Mouse (Mus musculus): ENCODE data around the gene Ppp1r9a. TPM values are rescaled to one million over a fixed set of nuclear protein-coding genes. Genes with fewer than 3 reads are reported as not detected.

Ppp1r9a gene
- polyA plus RNA-seq, 1 experiment: 0.13 TPM

DNA sequence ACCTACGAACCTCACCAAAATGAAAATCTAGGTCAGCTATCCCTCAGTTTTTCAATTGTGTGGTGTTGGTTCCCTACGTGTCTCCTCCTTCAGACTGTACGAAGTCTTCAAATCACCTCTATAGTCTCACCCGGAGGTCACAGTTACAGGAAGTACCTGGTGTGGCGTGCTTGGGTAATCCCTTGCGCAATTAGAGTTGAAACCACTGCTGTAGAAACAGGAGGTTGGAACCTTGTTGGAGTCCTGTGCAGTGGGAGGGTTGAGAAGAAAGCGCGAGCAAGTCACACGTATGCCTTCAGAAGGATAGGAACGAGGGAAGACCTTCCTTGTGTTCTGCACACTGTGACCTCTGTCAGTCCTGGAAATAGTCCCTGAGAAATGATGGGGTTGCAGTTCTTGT lies 70.6 kb downstream of the Ppp1r9a start:
- Histone ChIP-seq H3K4me2 (ENCODE audit: low read depth) (no peak overlapping the region), H3K36me3 (ENCODE audit: control insufficient read depth, insufficient read depth) (no peaks in the 10 kb centered on the region), H3ac (ENCODE audit: control insufficient read depth, insufficient read length) (no peak overlapping the region), H3K79me2 (ENCODE audit: control insufficient read depth, insufficient read depth) (no peaks in the 10 kb centered on the region), H3K27me3 (ENCODE audit: control insufficient read depth, insufficient read depth, insufficient read length) (no peaks in the 10 kb centered on the region), H3K4me3 (no peak overlapping the region)
- TF ChIP-seq USF1 (IDR thresholded peaks at IDR 0.05; ENCODE audit: low read depth): no peak
- TF ChIP-seq POLR2A (IDR thresholded peaks at IDR 0.05; ENCODE audit: insufficient read length, low read depth): no peak
- no peak for TF ChIP-seq MYOD1 (IDR thresholded peaks at IDR 0.05; ENCODE audit: control insufficient read depth in 1 of 3, insufficient read length in 2 of 3, low read depth in 2 of 3)
- no peak for TF ChIP-seq CEBPB (IDR thresholded peaks at IDR 0.05; ENCODE audit: insufficient read depth, poor library complexity, severe bottlenecking)

DNA sequence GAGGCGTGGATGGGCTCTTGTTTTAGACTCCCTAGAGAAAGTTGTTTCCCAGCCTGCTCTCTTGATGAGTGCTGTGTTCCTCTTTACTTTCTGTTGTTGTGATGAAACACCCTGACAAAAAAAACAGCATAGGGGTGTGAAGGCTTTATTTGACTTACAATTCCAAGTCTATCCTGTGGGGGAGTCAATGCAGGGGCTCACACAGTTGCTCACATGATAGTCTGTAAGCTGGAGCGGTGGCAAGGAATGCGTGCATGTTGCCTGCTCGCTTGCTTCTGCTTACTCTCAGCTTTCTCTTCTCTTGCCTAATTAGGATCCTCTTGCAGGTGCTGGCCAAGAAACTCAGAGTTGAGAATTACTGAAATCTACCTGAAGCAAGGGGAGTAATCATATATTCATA lies 74.8 kb downstream of the Ppp1r9a start:
- TF ChIP-seq CEBPB (IDR thresholded peaks at IDR 0.05; ENCODE audit: insufficient read depth, poor library complexity, severe bottlenecking): no peak
- no peak for TF ChIP-seq REST (IDR thresholded peaks at IDR 0.05; ENCODE audit: insufficient read depth, insufficient read length)
- TF ChIP-seq MYOD1 (IDR thresholded peaks at IDR 0.05; ENCODE audit: control insufficient read depth in 1 of 3, insufficient read length in 2 of 3, low read depth in 2 of 3): no peak
- no peak for TF ChIP-seq POLR2AphosphoS2 (IDR thresholded peaks at IDR 0.05; ENCODE audit: insufficient read length, low read depth)
- no peak for TF ChIP-seq TCF3 (IDR thresholded peaks at IDR 0.05; ENCODE audit: insufficient read length, low read depth)
- TF ChIP-seq USF1 (IDR thresholded peaks at IDR 0.05; ENCODE audit: low read depth): no peak
- TF ChIP-seq SRF (IDR thresholded peaks at IDR 0.05; ENCODE audit: control insufficient read depth, insufficient read length, low read depth): no peak
- TF ChIP-seq TCF12 (IDR thresholded peaks at IDR 0.05; ENCODE audit: insufficient read depth, poor library complexity, severe bottlenecking): no peak
- TF ChIP-seq MAX (IDR thresholded peaks at IDR 0.05; ENCODE audit: low read depth): no peak
- TF ChIP-seq POLR2A (IDR thresholded peaks at IDR 0.05; ENCODE audit: insufficient read length, low read depth): no peak
- no peak for TF ChIP-seq E2F4 (IDR thresholded peaks at IDR 0.05; ENCODE audit: insufficient read depth)
- no peak for TF ChIP-seq MYOG (IDR thresholded peaks at IDR 0.05; ENCODE audit: control insufficient read depth in 1 of 3, insufficient read depth in 1 of 3, insufficient read length in 2 of 3, low read depth in 2 of 3)
- H3K4me3 ChIP-seq: no peak overlapping the region
- no peaks in the 10 kb centered on the region for H3K27me3 ChIP-seq (ENCODE audit: control insufficient read depth, insufficient read depth, insufficient read length)
- no peak overlapping the region for H3ac ChIP-seq (ENCODE audit: control insufficient read depth, insufficient read length)
- no peaks in the 10 kb centered on the region for H3K79me2 ChIP-seq (ENCODE audit: control insufficient read depth, insufficient read depth)
- no peak overlapping the region for H3K4me2 ChIP-seq (ENCODE audit: low read depth)
- no peaks in the 10 kb centered on the region for H3K36me3 ChIP-seq (ENCODE audit: control insufficient read depth, insufficient read depth)

DNA sequence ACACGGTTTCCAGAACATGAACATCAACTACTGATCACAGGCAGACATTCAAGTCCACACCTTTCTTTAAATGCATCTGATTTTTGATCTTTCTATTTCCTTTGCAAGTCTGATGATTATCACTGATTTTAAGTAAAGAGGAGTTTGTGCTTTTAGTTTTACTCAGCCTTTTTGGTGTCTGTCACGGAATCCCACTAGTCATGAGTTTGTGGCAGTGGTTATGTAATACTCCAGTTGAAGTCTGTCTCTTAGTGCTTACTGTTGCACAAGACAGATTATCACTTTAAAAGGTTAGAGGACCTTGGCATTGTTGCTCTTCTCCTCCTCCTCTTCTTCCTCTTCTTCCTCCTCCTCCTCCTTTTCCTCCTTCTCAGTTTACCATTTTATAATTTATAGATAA lies 75.5 kb downstream of the Ppp1r9a start:
- no peaks in the 10 kb centered on the region for H3K79me2 ChIP-seq (ENCODE audit: control insufficient read depth, insufficient read depth)
- no peaks in the 10 kb centered on the region for H3K36me3 ChIP-seq (ENCODE audit: control insufficient read depth, insufficient read depth)
- H3K4me3 ChIP-seq: no peak overlapping the region
- no peak overlapping the region for H3K4me2 ChIP-seq (ENCODE audit: low read depth)
- H3K27me3 ChIP-seq (ENCODE audit: control insufficient read depth, insufficient read depth, insufficient read length): no peaks in the 10 kb centered on the region
- TF ChIP-seq CEBPB (IDR thresholded peaks at IDR 0.05; ENCODE audit: insufficient read depth, poor library complexity, severe bottlenecking): no peak
- H3ac ChIP-seq (ENCODE audit: control insufficient read depth, insufficient read length): no peak overlapping the region

DNA sequence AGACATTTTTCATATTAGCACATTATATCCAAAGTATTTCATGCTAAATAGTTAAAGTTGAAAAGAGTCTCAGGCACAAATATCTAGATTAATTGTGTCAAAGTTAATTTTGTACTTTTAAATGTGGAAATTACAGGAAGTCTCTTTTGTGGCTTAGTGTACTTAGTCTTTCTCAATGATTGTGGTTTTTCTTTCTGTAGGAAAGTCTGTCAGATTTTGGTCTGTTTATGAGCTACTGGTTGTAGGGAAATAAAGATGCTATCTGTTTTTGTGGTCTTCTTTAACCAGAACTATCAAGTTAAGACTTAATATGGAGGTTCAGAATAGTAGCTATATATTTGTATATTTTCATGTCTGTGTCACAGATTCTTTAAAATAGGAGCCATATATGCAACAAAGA lies 76.2 kb downstream of the Ppp1r9a start:
- Histone ChIP-seq H3K36me3 (ENCODE audit: control insufficient read depth, insufficient read depth) (no peaks in the 10 kb centered on the region), H3K4me2 (ENCODE audit: low read depth) (no peak overlapping the region), H3K79me2 (ENCODE audit: control insufficient read depth, insufficient read depth) (no peaks in the 10 kb centered on the region), H3K4me3 (no peak overlapping the region), H3ac (ENCODE audit: control insufficient read depth, insufficient read length) (no peak overlapping the region), H3K27me3 (ENCODE audit: control insufficient read depth, insufficient read depth, insufficient read length) (no peaks in the 10 kb centered on the region)
- TF ChIP-seq MAX (IDR thresholded peaks at IDR 0.05; ENCODE audit: low read depth): no peak
- no peak for TF ChIP-seq POLR2A (IDR thresholded peaks at IDR 0.05; ENCODE audit: insufficient read length, low read depth)
- TF ChIP-seq USF1 (IDR thresholded peaks at IDR 0.05; ENCODE audit: low read depth): no peak
- no peak for TF ChIP-seq SRF (IDR thresholded peaks at IDR 0.05; ENCODE audit: control insufficient read depth, insufficient read length, low read depth)
- no peak for TF ChIP-seq MYOD1 (IDR thresholded peaks at IDR 0.05; ENCODE audit: control insufficient read depth in 1 of 3, insufficient read length in 2 of 3, low read depth in 2 of 3)
- TF ChIP-seq REST (IDR thresholded peaks at IDR 0.05; ENCODE audit: insufficient read depth, insufficient read length): no peak
- TF ChIP-seq E2F4 (IDR thresholded peaks at IDR 0.05; ENCODE audit: insufficient read depth): no peak
- TF ChIP-seq CEBPB (IDR thresholded peaks at IDR 0.05; ENCODE audit: insufficient read depth, poor library complexity, severe bottlenecking): no peak
- TF ChIP-seq POLR2AphosphoS2 (IDR thresholded peaks at IDR 0.05; ENCODE audit: insufficient read length, low read depth): no peak
- TF ChIP-seq MYOG (IDR thresholded peaks at IDR 0.05; ENCODE audit: control insufficient read depth in 1 of 3, insufficient read depth in 1 of 3, insufficient read length in 2 of 3, low read depth in 2 of 3): no peak
- TF ChIP-seq TCF3 (IDR thresholded peaks at IDR 0.05; ENCODE audit: insufficient read length, low read depth): no peak
- no peak for TF ChIP-seq TCF12 (IDR thresholded peaks at IDR 0.05; ENCODE audit: insufficient read depth, poor library complexity, severe bottlenecking)

DNA sequence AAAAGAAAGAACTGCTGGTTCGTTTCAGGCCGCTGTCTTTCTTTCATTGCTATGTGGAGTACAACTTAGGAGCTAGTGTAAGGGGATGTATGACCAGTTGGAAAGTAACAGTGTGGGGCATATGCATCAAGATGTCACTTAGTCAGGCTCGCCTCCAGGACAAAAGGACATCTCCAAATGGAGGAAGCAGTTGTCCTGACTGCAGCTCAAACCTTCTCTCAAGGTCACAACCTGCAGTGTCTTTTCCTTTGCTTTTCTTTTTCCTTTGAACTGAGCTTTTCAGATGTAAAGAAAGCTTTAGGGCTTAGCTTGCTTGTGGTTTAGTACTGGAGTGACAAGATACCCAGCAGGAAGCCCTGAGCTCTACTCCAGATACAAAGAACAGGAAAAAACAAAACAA lies 77.4 kb downstream of the Ppp1r9a start:
- H3K4me2 ChIP-seq (ENCODE audit: low read depth): no peak overlapping the region
- H3K27me3 ChIP-seq (ENCODE audit: control insufficient read depth, insufficient read depth, insufficient read length): no peaks in the 10 kb centered on the region
- H3ac ChIP-seq (ENCODE audit: control insufficient read depth, insufficient read length): no peak overlapping the region
- no peak for TF ChIP-seq TCF12 (IDR thresholded peaks at IDR 0.05; ENCODE audit: insufficient read depth, poor library complexity, severe bottlenecking)
- no peak for TF ChIP-seq CEBPB (IDR thresholded peaks at IDR 0.05; ENCODE audit: insufficient read depth, poor library complexity, severe bottlenecking)
- TF ChIP-seq POLR2A (IDR thresholded peaks at IDR 0.05; ENCODE audit: insufficient read length, low read depth): no peak
- no peak for TF ChIP-seq MYOD1 (IDR thresholded peaks at IDR 0.05; ENCODE audit: control insufficient read depth in 1 of 3, insufficient read length in 2 of 3, low read depth in 2 of 3)
- no peak for TF ChIP-seq MYOG (IDR thresholded peaks at IDR 0.05; ENCODE audit: control insufficient read depth in 1 of 3, insufficient read depth in 1 of 3, insufficient read length in 2 of 3, low read depth in 2 of 3)
- no peak for TF ChIP-seq E2F4 (IDR thresholded peaks at IDR 0.05; ENCODE audit: insufficient read depth)
- TF ChIP-seq SRF (IDR thresholded peaks at IDR 0.05; ENCODE audit: control insufficient read depth, insufficient read length, low read depth): no peak
- no peak for TF ChIP-seq MAX (IDR thresholded peaks at IDR 0.05; ENCODE audit: low read depth)
- no peak for TF ChIP-seq POLR2AphosphoS2 (IDR thresholded peaks at IDR 0.05; ENCODE audit: insufficient read length, low read depth)
- no peak for TF ChIP-seq TCF3 (IDR thresholded peaks at IDR 0.05; ENCODE audit: insufficient read length, low read depth)
- TF ChIP-seq USF1 (IDR thresholded peaks at IDR 0.05; ENCODE audit: low read depth): no peak
- no peak for TF ChIP-seq REST (IDR thresholded peaks at IDR 0.05; ENCODE audit: insufficient read depth, insufficient read length)
- no peaks in the 10 kb centered on the region for H3K36me3 ChIP-seq (ENCODE audit: control insufficient read depth, insufficient read depth)
- H3K4me3 ChIP-seq: no peak overlapping the region
- H3K79me2 ChIP-seq (ENCODE audit: control insufficient read depth, insufficient read depth): no peaks in the 10 kb centered on the region

All from myocyte (in vitro differentiated cells).